Mouse (Mus musculus) skeletal muscle tissue, postnatal 0 days (tissue): ENCODE data around the gene Ncf1. TPM values are rescaled to one million over a fixed set of nuclear protein-coding genes. Genes with fewer than 3 reads are reported as not detected.

Experiments used
- polyA plus RNA-seq: library from polyadenylated mRNA; unstranded; fragments of >200 nt; fragmentation: Nextera tagmentation; extraction: Ambion mirVana; gene quantifications from 2 replicates; pipeline ENCODE4 v1.2.1, GENCODE M21; 2015

Gene Ncf1
- polyA plus RNA-seq = 3.9 and 5.2 TPM in 2 replicates

DNA sequence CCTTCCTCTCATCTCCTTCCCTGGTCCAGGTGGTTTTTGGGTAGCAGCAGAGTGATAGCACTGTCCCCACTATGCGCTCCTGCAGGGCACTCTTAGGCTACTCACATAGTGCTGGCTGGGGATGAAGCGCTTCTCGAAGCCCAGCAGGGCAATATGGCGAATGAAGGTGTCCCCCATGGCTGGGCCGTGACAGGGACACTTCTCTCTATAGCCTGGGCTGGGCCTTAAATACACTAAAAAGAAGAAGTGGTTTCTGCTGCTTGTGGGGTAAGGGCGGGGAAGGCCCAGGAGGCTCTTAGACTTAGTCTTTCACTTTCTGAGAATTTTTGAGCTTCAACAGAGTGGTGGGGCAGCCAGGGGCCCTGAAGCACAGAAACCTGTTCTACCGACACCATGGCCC lies at the start of gene Ncf1:
TSS of gene Ncf1 (minus strand) at position 235 of the 400 bp plus-strand sequence.

DNA sequence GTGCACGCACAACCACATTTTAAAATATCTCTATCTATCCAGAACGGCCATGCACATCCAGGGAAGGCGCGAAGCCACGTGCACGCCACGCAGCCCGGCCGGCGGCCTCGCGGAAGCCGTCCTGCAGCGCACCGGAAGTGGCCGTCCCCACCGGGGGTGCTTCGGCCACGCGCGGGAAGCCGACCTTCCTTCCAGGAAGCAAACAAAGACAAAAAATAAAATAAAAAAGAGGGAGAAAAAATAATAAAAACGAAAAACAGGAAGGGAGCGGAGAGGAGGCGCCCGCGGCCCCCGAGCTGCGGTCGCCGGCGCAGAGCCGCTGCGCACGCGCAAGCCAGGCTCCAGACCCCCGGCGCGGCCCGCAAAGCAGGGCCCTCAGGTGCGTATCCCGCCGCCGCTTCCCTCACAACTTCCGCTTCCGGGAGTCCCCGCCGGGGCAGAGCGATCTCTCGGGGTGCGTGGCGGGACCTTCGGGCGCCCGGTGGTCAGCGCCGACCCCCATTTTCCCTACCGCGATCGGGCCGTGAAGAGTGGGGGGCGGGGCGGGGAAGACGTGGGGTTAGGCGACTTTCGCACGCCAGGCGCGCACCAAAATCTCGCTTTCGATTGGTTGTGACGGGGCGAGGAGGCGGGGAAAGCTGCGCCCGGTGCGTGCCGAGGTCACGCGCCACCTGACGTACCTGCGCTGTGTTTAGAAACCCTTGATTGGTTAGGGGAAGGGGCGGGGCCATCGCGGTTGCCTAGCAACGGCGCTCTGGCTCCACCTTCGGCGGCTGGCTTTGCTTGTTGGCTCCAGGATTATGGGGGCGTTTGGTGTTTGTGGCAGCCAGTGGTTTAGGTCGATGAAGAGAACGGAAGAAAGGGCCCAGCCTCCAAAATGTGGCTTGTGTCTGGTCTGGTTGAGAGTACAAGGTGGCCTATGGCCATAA lies 45.3 kb downstream of the Ncf1 start, which contains the start of gene Gtf2ird2:
TSS of gene Gtf2ird2 (plus strand) at position 140 of the 929 bp plus-strand sequence.

DNA sequence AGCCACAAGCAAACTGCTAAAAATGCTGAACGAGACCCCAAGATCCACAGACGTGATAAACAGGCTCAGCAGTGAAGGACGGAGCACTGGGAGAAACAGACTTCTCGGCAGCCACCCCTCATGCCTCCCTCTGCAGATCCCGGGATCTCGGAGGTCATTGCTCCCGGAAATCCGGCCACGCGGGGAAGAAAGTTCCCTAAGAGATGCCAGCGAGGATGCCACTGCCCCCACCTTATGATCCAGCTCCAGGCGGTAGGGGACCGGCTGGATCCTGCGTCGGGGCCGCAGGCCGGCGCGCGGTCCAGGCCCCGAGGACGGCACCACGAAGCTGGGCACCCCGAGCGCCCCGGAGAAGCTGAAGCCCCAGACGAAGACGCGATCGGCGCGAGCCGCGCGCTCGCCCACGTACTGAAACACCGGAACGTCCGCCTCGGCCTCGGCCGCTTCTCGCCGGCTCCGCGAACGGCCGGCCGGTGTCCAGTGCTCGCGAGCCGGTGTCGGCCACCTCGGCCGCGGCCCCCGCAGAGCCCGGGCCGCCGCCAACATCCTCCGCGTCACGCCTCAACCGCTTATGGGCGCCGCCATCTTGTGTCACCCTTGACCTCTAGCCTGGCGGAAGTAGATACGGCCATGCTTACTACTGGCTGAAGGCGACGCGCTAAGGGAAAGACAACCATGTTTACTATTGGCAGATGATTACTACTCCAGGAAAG lies 53.1 kb downstream of the Ncf1 start, which contains the start of gene Rcc1l:
TSS of gene Rcc1l (minus strand) at position 606 of the 713 bp plus-strand sequence.

Other genes with a start within 250 kb of the Ncf1 start
- gene Castor2, start 129.9 kb downstream of the Ncf1 start, polyA plus RNA-seq = 26.7 and 36.7 TPM in 2 replicates
- 17.0 and 19.1 TPM in 2 replicates for gene Rcc1l, start 52.9 kb downstream of the Ncf1 start, polyA plus RNA-seq
- 4.1 and 4.2 TPM in 2 replicates for gene Gtf2ird2, start 45.6 kb downstream of the Ncf1 start, polyA plus RNA-seq
- 69.2 and 73.2 TPM in 2 replicates for gene Gtf2i, start 85.1 kb upstream of the Ncf1 start, polyA plus RNA-seq
- gene Gtf2ird1, start 227.1 kb upstream of the Ncf1 start, polyA plus RNA-seq = 29.4 and 29.8 TPM in 2 replicates